Mouse (Mus musculus): ENCODE data around the gene Smyd3. TPM values are rescaled to one million over a fixed set of nuclear protein-coding genes. Genes with fewer than 3 reads are reported as not detected.
A peak's percentile ranks its signal among the peaks of the same experiment; 100 is the strongest.

Gene Smyd3
- polyA plus RNA-seq, 1 experiment, result 10.6 TPM

- Histone ChIP-seq H3K36me3 (ENCODE audit: control insufficient read depth, insufficient read depth) (no peaks in the 10 kb centered on the region), H3K27me3 (ENCODE audit: control insufficient read depth, insufficient read depth, insufficient read length) (no peaks in the 10 kb centered on the region), H3K79me3 (ENCODE audit: low read depth) (no peaks in the 10 kb centered on the region), H3K79me2 (ENCODE audit: control insufficient read depth, insufficient read depth) (no peaks in the 10 kb centered on the region), H3K4me3 (ENCODE audit: insufficient read depth, poor library complexity, severe bottlenecking) (no peak overlapping the region), H3ac (ENCODE audit: control insufficient read depth, insufficient read length, low read depth) (no peak overlapping the region)
- TF ChIP-seq FOSL1 (IDR thresholded peaks at IDR 0.05; ENCODE audit: insufficient read depth, low read length, poor library complexity, severe bottlenecking) (no peak), USF1 (IDR thresholded peaks at IDR 0.05; ENCODE audit: low read depth) (no peak), CTCF (IDR thresholded peaks at IDR 0.05; ENCODE audit: control insufficient read depth, insufficient read depth, insufficient read length) (no peak), MYOD1 (IDR thresholded peaks at IDR 0.05; ENCODE audit: control insufficient read depth, insufficient read length, low read depth) (no peak), MYOG (IDR thresholded peaks at IDR 0.05; ENCODE audit: control insufficient read depth, extremely low read depth, insufficient read length) (no peak), CEBPB (IDR thresholded peaks at IDR 0.05; ENCODE audit: low read depth) (no peak), MAX (IDR thresholded peaks at IDR 0.05) (no peak)
Observed at GRCm38 (mm10) chr1:179250388-179250787, 267.5 kb downstream of the Smyd3 start.

- TF ChIP-seq CEBPB (IDR thresholded peaks at IDR 0.05; ENCODE audit: low read depth) (no peak), USF1 (IDR thresholded peaks at IDR 0.05; ENCODE audit: low read depth) (no peak), FOSL1 (IDR thresholded peaks at IDR 0.05; ENCODE audit: insufficient read depth, low read length, poor library complexity, severe bottlenecking) (no peak), CTCF (IDR thresholded peaks at IDR 0.05; ENCODE audit: control insufficient read depth, insufficient read depth, insufficient read length) (no peak), MYOD1 (IDR thresholded peaks at IDR 0.05; ENCODE audit: control insufficient read depth, insufficient read length, low read depth) (no peak), MAX (IDR thresholded peaks at IDR 0.05) (no peak), MYOG (IDR thresholded peaks at IDR 0.05; ENCODE audit: control insufficient read depth, extremely low read depth, insufficient read length) (no peak)
- Histone ChIP-seq H3ac (ENCODE audit: control insufficient read depth, insufficient read length, low read depth) (no peak overlapping the region), H3K79me3 (ENCODE audit: low read depth) (no peaks in the 10 kb centered on the region), H3K4me3 (ENCODE audit: insufficient read depth, poor library complexity, severe bottlenecking) (no peak overlapping the region), H3K27me3 (ENCODE audit: control insufficient read depth, insufficient read depth, insufficient read length) (no peaks in the 10 kb centered on the region), H3K36me3 (ENCODE audit: control insufficient read depth, insufficient read depth) (no peaks in the 10 kb centered on the region), H3K79me2 (ENCODE audit: control insufficient read depth, insufficient read depth) (no peaks in the 10 kb centered on the region)
Observed at GRCm38 (mm10) chr1:179243554-179243953, 274.3 kb downstream of the Smyd3 start.

GRCm38 (mm10) chr1:179240663-179241279, 277.1 kb downstream of the Smyd3 start:
- no peak for TF ChIP-seq MYOG (IDR thresholded peaks at IDR 0.05; ENCODE audit: control insufficient read depth, extremely low read depth, insufficient read length)
- TF ChIP-seq CTCF (IDR thresholded peaks at IDR 0.05; ENCODE audit: control insufficient read depth, insufficient read depth, insufficient read length), result no peak
- TF ChIP-seq FOSL1 (IDR thresholded peaks at IDR 0.05; ENCODE audit: insufficient read depth, low read length, poor library complexity, severe bottlenecking), result no peak
- no peak for TF ChIP-seq CEBPB (IDR thresholded peaks at IDR 0.05; ENCODE audit: low read depth)
- TF ChIP-seq USF1 (IDR thresholded peaks at IDR 0.05; ENCODE audit: low read depth), result no peak
- no peak for TF ChIP-seq MAX (IDR thresholded peaks at IDR 0.05)
- TF ChIP-seq MYOD1 (IDR thresholded peaks at IDR 0.05; ENCODE audit: control insufficient read depth, insufficient read length, low read depth), result no peak
- H3K27me3 ChIP-seq (ENCODE audit: control insufficient read depth, insufficient read depth, insufficient read length), result no peaks in the 10 kb centered on the region
- H3ac ChIP-seq (ENCODE audit: control insufficient read depth, insufficient read length, low read depth), result no peak overlapping the region
- H3K4me3 ChIP-seq (ENCODE audit: insufficient read depth, poor library complexity, severe bottlenecking), result no peak overlapping the region
- no peaks in the 10 kb centered on the region for H3K79me2 ChIP-seq (ENCODE audit: control insufficient read depth, insufficient read depth)
- H3K36me3 ChIP-seq (ENCODE audit: control insufficient read depth, insufficient read depth), result no peaks in the 10 kb centered on the region
- no peaks in the 10 kb centered on the region for H3K79me3 ChIP-seq (ENCODE audit: low read depth)

- no peaks in the 10 kb centered on the region for H3K79me2 ChIP-seq (ENCODE audit: control insufficient read depth, insufficient read depth)
- no peak overlapping the region for H3K4me3 ChIP-seq (ENCODE audit: insufficient read depth, poor library complexity, severe bottlenecking)
- H3K27me3 ChIP-seq (ENCODE audit: control insufficient read depth, insufficient read depth, insufficient read length), result no peaks in the 10 kb centered on the region
- H3K79me3 ChIP-seq (ENCODE audit: low read depth), result no peaks in the 10 kb centered on the region
- no peak overlapping the region for H3ac ChIP-seq (ENCODE audit: control insufficient read depth, insufficient read length, low read depth)
- peak; percentile 54 for TF ChIP-seq MYOD1 (IDR thresholded peaks at IDR 0.05; ENCODE audit: control insufficient read depth, insufficient read length, low read depth)
- no peak for TF ChIP-seq USF1 (IDR thresholded peaks at IDR 0.05; ENCODE audit: low read depth)
- no peak for TF ChIP-seq MAX (IDR thresholded peaks at IDR 0.05)
- TF ChIP-seq CTCF (IDR thresholded peaks at IDR 0.05; ENCODE audit: control insufficient read depth, insufficient read depth, insufficient read length), result no peak
- no peaks in the 10 kb centered on the region for H3K36me3 ChIP-seq (ENCODE audit: control insufficient read depth, insufficient read depth)
Observed at GRCm38 (mm10) chr1:179238639-179239038, 279.2 kb downstream of the Smyd3 start.

- Histone ChIP-seq H3K79me3 (ENCODE audit: low read depth) (no peaks in the 10 kb centered on the region), H3K36me3 (ENCODE audit: control insufficient read depth, insufficient read depth) (no peaks in the 10 kb centered on the region), H3K27me3 (ENCODE audit: control insufficient read depth, insufficient read depth, insufficient read length) (no peaks in the 10 kb centered on the region), H3K79me2 (ENCODE audit: control insufficient read depth, insufficient read depth) (no peaks in the 10 kb centered on the region), H3K4me3 (ENCODE audit: insufficient read depth, poor library complexity, severe bottlenecking) (no peak overlapping the region), H3ac (ENCODE audit: control insufficient read depth, insufficient read length, low read depth) (no peak overlapping the region)
- TF ChIP-seq MAX (IDR thresholded peaks at IDR 0.05) (no peak), CEBPB (IDR thresholded peaks at IDR 0.05; ENCODE audit: low read depth) (no peak), MYOG (IDR thresholded peaks at IDR 0.05; ENCODE audit: control insufficient read depth, extremely low read depth, insufficient read length) (no peak), MYOD1 (IDR thresholded peaks at IDR 0.05; ENCODE audit: control insufficient read depth, insufficient read length, low read depth) (no peak), FOSL1 (IDR thresholded peaks at IDR 0.05; ENCODE audit: insufficient read depth, low read length, poor library complexity, severe bottlenecking) (no peak), CTCF (IDR thresholded peaks at IDR 0.05; ENCODE audit: control insufficient read depth, insufficient read depth, insufficient read length) (no peak), USF1 (IDR thresholded peaks at IDR 0.05; ENCODE audit: low read depth) (no peak)
Observed at GRCm38 (mm10) chr1:179237989-179238388, 279.9 kb downstream of the Smyd3 start.

Measured in C2C12 (cell line).